Mouse (Mus musculus): Measurements from ENCODE around the gene Cox10.

DNA sequence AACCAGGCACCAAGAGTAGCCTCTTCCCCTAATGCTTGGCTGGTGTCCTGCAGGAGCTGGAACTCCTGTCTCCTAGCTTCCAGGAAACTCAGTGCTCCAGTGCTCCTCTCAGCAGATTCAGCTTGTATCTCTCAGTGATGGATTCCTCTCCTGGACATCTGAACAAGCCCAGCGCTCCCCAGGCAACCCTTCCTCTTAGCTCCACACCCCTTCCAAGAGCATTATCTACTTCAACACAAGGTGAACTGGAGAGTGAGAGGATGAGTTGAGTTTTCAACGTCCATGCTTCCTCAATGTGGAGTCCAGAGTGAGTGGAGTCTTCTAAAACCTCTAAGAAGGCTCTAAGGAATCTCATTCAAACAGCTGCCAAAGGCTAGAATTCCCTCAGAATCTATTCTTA is 76.6 kb downstream of the Cox10 start:
- TF ChIP-seq CTCF (IDR thresholded peaks at IDR 0.05; ENCODE audit: low read depth, low read length) (no peak), POLR2A (IDR thresholded peaks at IDR 0.05; ENCODE audit: extremely low read depth, insufficient read depth, low read length) (no peak)

All from liver, adult 2 months (tissue).